Mouse (Mus musculus): ENCODE data around the gene Mx1.

DNA sequence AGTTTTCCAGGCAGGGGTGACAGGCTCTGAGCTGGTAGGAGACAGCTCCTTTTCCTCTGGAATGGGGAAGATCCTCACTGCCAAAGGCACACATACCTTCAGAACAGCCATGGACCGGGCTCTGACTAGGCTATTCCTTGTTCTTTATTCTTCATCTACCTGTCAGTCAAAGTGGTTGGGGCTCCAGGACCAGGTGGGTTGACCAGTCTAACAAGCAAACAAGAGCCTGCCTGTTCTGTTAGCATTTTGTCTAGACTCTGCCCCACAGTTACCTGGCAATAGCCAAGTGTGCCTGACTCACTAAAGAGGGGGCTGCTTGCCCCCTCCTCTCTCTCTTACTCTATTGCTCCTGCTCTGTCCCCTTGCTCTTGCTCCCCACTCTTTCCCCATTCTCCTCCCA, 29.7 kb upstream of the Mx1 start:
- no peak for TF ChIP-seq GATA1 (IDR thresholded peaks at IDR 0.05; ENCODE audit: borderline replicate concordance, low read length)
- TF ChIP-seq FLI1 (IDR thresholded peaks at IDR 0.05; ENCODE audit: low read length), result no peak

Data from megakaryocyte, embryonic 14.5 days (primary cell).